8 mouse cellular contexts compared by ENCODE assay signal in the genomic region with DNA sequence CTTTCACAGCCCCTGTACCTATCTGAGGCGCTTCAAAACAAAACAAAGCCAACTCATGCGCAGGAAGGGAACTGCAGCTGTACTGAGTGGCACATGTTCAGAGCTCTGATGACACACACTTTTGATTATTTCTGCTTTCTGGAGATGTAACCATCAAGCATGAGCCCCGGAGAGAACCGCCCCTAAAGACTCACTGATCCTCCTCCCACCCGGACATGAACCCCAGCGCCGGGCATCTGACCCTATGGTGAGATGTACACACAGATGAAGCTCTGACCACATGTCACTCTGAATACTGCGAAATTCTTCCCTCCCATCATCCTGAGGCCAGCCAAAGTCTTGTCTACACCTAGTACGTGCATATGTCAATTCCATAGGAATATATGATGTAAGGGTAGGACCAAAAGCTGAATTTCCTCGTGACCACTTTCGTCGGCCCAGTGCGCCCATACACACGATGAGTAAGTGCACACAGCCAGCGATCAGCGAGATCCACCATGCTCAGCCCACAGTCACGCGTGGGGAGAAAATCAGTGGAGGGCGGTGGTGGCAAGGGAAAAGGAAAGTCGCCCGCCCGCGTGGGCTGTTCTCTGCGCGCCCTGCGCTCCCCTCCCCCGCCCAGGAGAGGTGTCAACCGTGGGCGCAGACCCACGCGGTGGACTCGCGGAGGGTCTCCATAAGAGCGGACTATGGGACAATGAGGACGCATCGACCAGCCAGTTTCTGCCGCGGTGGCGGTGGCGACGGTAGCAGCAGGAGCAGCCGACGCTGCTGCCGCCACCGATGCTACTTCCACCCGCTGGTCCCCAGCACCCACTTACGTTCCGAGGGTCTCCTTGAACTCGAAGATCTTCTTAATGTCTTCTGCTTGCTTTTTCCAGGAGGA. TPM values are rescaled to one million over a fixed set of nuclear protein-coding genes. Genes with fewer than 3 reads are reported as not detected.
DNase-seq lines count a peak whose midpoint lies in the region; ATAC-seq and TF ChIP-seq lines count a peak whose summit lies in the region.

No protein-coding gene starts in this region.

- peaks cover 12% of the 10 kb centered on the region; the same call in 1 of the 2 replicates for H3K4me1 ChIP-seq in heart, embryonic 12.5 days (replicated peaks)
- peaks cover 2% of the 10 kb centered on the region; the same call in 1 of the 2 replicates for H3K4me1 ChIP-seq in kidney, postnatal 0 days (replicated peaks; ENCODE audit: insufficient read depth, low read length)
- H3K4me1 ChIP-seq in liver, embryonic 15.5 days (replicated peaks) = peaks cover 18% of the 10 kb centered on the region; the same call in 1 of the 2 replicates

- WGBS in heart, embryonic 12.5 days = under 1% methylated on average over 49 of the region's 49 CpGs
- WGBS in kidney, postnatal 0 days = under 1% methylated on average over 45 of the region's 49 CpGs
- 1% methylated on average over 49 of the region's 49 CpGs for whole genome bisulfite sequencing in liver, embryonic 15.5 days (ENCODE audit: insufficient replicate concordance)

- peak overlapping the region; percentile 90 for H3K4me2 ChIP-seq in heart, embryonic 12.5 days
- H3K4me2 ChIP-seq in kidney, postnatal 0 days (ENCODE audit: low read length) = peak overlapping the region; percentile 98
- H3K4me2 ChIP-seq in liver, embryonic 15.5 days = peak overlapping the region; percentile 85

- H3K27me3 ChIP-seq in heart, embryonic 12.5 days (replicated peaks) = peaks cover 35% of the 10 kb centered on the region
- H3K27me3 ChIP-seq in kidney, postnatal 0 days (ENCODE audit: insufficient read depth, low read length) = 0 out of 2 replicates have a peak, but pooled peaks cover 13% of the 10 kb centered on the region
- peaks cover 53% of the 10 kb centered on the region for H3K27me3 ChIP-seq in liver, embryonic 15.5 days

- H3K9ac ChIP-seq in heart, embryonic 12.5 days = peak overlapping the region; percentile 64
- H3K9ac ChIP-seq in kidney, postnatal 0 days (ENCODE audit: low read depth, low read length) = peak overlapping the region; percentile 19; the same call in 1 of the 2 replicates
- peak overlapping the region; percentile 26; the same call in 1 of the 2 replicates for H3K9ac ChIP-seq in liver, embryonic 15.5 days

- TF ChIP-seq CTCF in kidney, postnatal 0 days (IDR thresholded peaks at IDR 0.05; ENCODE audit: low read depth) = no peak

- no peak for ATAC-seq in heart, embryonic 12.5 days (ENCODE audit: insufficient number of reproducible peaks, low FRiP score)
- no peak for ATAC-seq in kidney, postnatal 0 days (replicated peaks; ENCODE audit: low FRiP score, low read depth)
- peak; percentile 23; the same call in 1 of the 2 replicates for ATAC-seq in liver, embryonic 15.5 days (ENCODE audit: insufficient read depth)

- H3K9me3 ChIP-seq in heart, embryonic 12.5 days (replicated peaks) = peaks cover 8% of the 10 kb centered on the region
- H3K9me3 ChIP-seq in kidney, postnatal 0 days (replicated peaks; ENCODE audit: low read length) = no peaks in the 10 kb centered on the region
- H3K9me3 ChIP-seq in liver, embryonic 15.5 days (replicated peaks) = no peaks in the 10 kb centered on the region

- peak overlapping the region; percentile 76 for H3K4me3 ChIP-seq in heart, embryonic 12.5 days
- peak overlapping the region; percentile 60 for H3K4me3 ChIP-seq in kidney, postnatal 0 days (replicated peaks; ENCODE audit: low read depth, low read length)
- H3K4me3 ChIP-seq in liver, embryonic 15.5 days (replicated peaks) = peak overlapping the region; percentile 63

- no peaks in the 10 kb centered on the region for H3K36me3 ChIP-seq in heart, embryonic 12.5 days
- no peaks in the 10 kb centered on the region for H3K36me3 ChIP-seq in kidney, postnatal 0 days (ENCODE audit: insufficient read depth, low read length)
- H3K36me3 ChIP-seq in liver, embryonic 15.5 days (replicated peaks) = no peaks in the 10 kb centered on the region

- H3K27ac ChIP-seq in heart, embryonic 12.5 days (ENCODE audit: poor library complexity, severe bottlenecking) = no peak overlapping the region
- no peak overlapping the region for H3K27ac ChIP-seq in kidney, postnatal 0 days
- H3K27ac ChIP-seq in liver, embryonic 15.5 days (replicated peaks) = no peak overlapping the region

- DNase-seq in urinary bladder, postnatal 14 days (ENCODE audit: low spot score) = peak; percentile 7
- no peak for DNase-seq in urinary bladder, adult 2 months (ENCODE audit: low spot score)
- DNase-seq in embryo, embryonic 9.5 days (ENCODE audit: extremely low spot score) = peak; percentile 44
- DNase-seq in kidney, postnatal 0 days (ENCODE audit: low spot score) = peak; percentile 41
- DNase-seq in natural killer cell, adult 2 months (ENCODE audit: low spot score in 2 of 2) = peak; percentile 38 to 72
- DNase-seq in testis, postnatal 10 days (ENCODE audit: low spot score) = peak; percentile 52

RNA-seq across cellular contexts. Expression of a gene that starts 0.7 kb away (rescaled TPM):
- 6.2 and 7.0 TPM in 2 replicates for polyA plus RNA-seq in urinary bladder, adult 2 months (2012; rRNA removed)
- 2.2 and 3.1 TPM in 2 replicates for polyA plus RNA-seq in heart, embryonic 12.5 days (2016; fragmentation: Nextera tagmentation; extraction: Ambion mirVana)
- polyA plus RNA-seq in kidney, postnatal 0 days (2015; fragmentation: Nextera tagmentation; extraction: Ambion mirVana) = 1.2 and 1.5 TPM in 2 replicates
- polyA plus RNA-seq in liver, embryonic 15.5 days (2015; fragmentation: Nextera tagmentation; extraction: Ambion mirVana) = 1.5 TPM in 2 replicates
